ENCODE assay signal across 8 mouse cellular contexts in genomic region chr1:84695517-84696411, GRCm38 (mm10). TPM values are rescaled to one million over a fixed set of nuclear protein-coding genes. Genes with fewer than 3 reads are reported as not detected.
DNase-seq lines count a peak whose midpoint lies in the region; ATAC-seq and TF ChIP-seq lines count a peak whose summit lies in the region.

Gene Dner, minus strand, starts transcription at chr1:84696221.

- no peaks in the 10 kb centered on the region for H3K4me1 ChIP-seq in ES-Bruce4 (ENCODE audit: control insufficient read depth, insufficient read depth, low read length)
- H3K4me1 ChIP-seq in forebrain, embryonic 16.5 days (replicated peaks; ENCODE audit: control insufficient read depth, insufficient read depth, low read length), result peaks cover 17% of the 10 kb centered on the region
- peaks cover 3% of the 10 kb centered on the region; the same call in 1 of the 2 replicates for H3K4me1 ChIP-seq in liver, embryonic 16.5 days (ENCODE audit: control insufficient read depth, low read depth, low read length)
- peaks cover 40% of the 10 kb centered on the region for H3K4me1 ChIP-seq in neural tube, embryonic 13.5 days (replicated peaks)

- H3K4me2 ChIP-seq in forebrain, embryonic 16.5 days (ENCODE audit: low read length), result peak within 1 kb of the TSS; percentile 90
- peak within 1 kb of the TSS; percentile 53 for H3K4me2 ChIP-seq in liver, embryonic 16.5 days (ENCODE audit: low read depth, low read length)
- H3K4me2 ChIP-seq in neural tube, embryonic 13.5 days, result peak within 1 kb of the TSS; percentile 78

- no peaks in the 10 kb centered on the region for H3K27me3 ChIP-seq in ES-Bruce4 (ENCODE audit: control insufficient read depth, insufficient read depth, low read length, poor library complexity, severe bottlenecking)
- no peaks in the 10 kb centered on the region for H3K27me3 ChIP-seq in forebrain, embryonic 16.5 days (replicated peaks; ENCODE audit: control insufficient read depth, insufficient read depth, low read length)
- H3K27me3 ChIP-seq in liver, embryonic 16.5 days (ENCODE audit: control insufficient read depth, insufficient read depth, low read depth, low read length), result peaks cover 24% of the 10 kb centered on the region
- H3K27me3 ChIP-seq in neural tube, embryonic 13.5 days, result no peaks in the 10 kb centered on the region

- TF ChIP-seq CTCF in ES-Bruce4 (IDR thresholded peaks at IDR 0.05; ENCODE audit: low read depth, low read length), result peak; percentile 36

- peaks cover 4% of the 10 kb centered on the region; the same call in 1 of the 2 replicates for H3K9me3 ChIP-seq in ES-Bruce4 (replicated peaks; ENCODE audit: control insufficient read depth, insufficient read depth, low read length, poor library complexity, severe bottlenecking)
- no peaks in the 10 kb centered on the region for H3K9me3 ChIP-seq in forebrain, embryonic 16.5 days (ENCODE audit: control insufficient read depth, low read length)
- H3K9me3 ChIP-seq in liver, embryonic 16.5 days (replicated peaks; ENCODE audit: control insufficient read depth, low read length), result no peaks in the 10 kb centered on the region
- H3K9me3 ChIP-seq in neural tube, embryonic 13.5 days, result no peaks in the 10 kb centered on the region

- 0 out of 2 replicates have a peak within 1 kb of the TSS, but pooled peaks have one; percentile 9 for H3K9ac ChIP-seq in ES-Bruce4 (ENCODE audit: low read depth, poor library complexity, severe bottlenecking)
- peak within 1 kb of the TSS; percentile 98 for H3K9ac ChIP-seq in forebrain, embryonic 16.5 days (replicated peaks; ENCODE audit: low read depth, low read length)
- H3K9ac ChIP-seq in liver, embryonic 16.5 days (ENCODE audit: low read depth, low read length), result no peak within 1 kb of the TSS
- peak within 1 kb of the TSS; percentile 97 for H3K9ac ChIP-seq in neural tube, embryonic 13.5 days

- 0 out of 2 replicates have a peak, but pooled peaks have one; percentile 53 for TF ChIP-seq EP300 in ES-Bruce4 (IDR thresholded peaks at IDR 0.05; ENCODE audit: insufficient read depth, low read depth, low read length)

- peak; percentile 88 for ATAC-seq in forebrain, embryonic 16.5 days
- no peak; the same call in 1 of the 2 replicates for ATAC-seq in liver, embryonic 16.5 days (ENCODE audit: low read depth)
- ATAC-seq in neural tube, embryonic 13.5 days (ENCODE audit: low read depth), result peak; percentile 91

- no peaks in the 10 kb centered on the region for H3K36me3 ChIP-seq in ES-Bruce4 (ENCODE audit: control insufficient read depth, insufficient read depth, low read length, poor library complexity, severe bottlenecking)
- H3K36me3 ChIP-seq in forebrain, embryonic 16.5 days (ENCODE audit: control insufficient read depth, insufficient read depth), result no peaks in the 10 kb centered on the region
- H3K36me3 ChIP-seq in liver, embryonic 16.5 days (ENCODE audit: control insufficient read depth, insufficient read depth), result no peaks in the 10 kb centered on the region
- no peaks in the 10 kb centered on the region for H3K36me3 ChIP-seq in neural tube, embryonic 13.5 days

- no peak for TF ChIP-seq POLR2A in ES-Bruce4 (IDR thresholded peaks at IDR 0.05; ENCODE audit: insufficient read depth, low read length)

- peak within 1 kb of the TSS; percentile 73 for H3K4me3 ChIP-seq in ES-Bruce4 (ENCODE audit: low read depth, low read length)
- H3K4me3 ChIP-seq in forebrain, embryonic 16.5 days (replicated peaks; ENCODE audit: low read length), result peak within 1 kb of the TSS; percentile 92
- peak within 1 kb of the TSS; percentile 24; the same call in 1 of the 2 replicates for H3K4me3 ChIP-seq in liver, embryonic 16.5 days (ENCODE audit: low read depth, low read length)
- H3K4me3 ChIP-seq in neural tube, embryonic 13.5 days, result peak within 1 kb of the TSS; percentile 96

- DNase-seq in cerebellum, adult 11-12 months, result peak; percentile 56
- peak; percentile 77 to 86 for DNase-seq in heart, postnatal 14 days
- DNase-seq in kidney, postnatal 4 days, result peak; percentile 95 to 96
- DNase-seq in thymus, adult 18-20 months, result peak; percentile 7 to 10

- intact Hi-C loops in heart, postnatal 14 days (cut with DNase I), result no loop called here

- WGBS in forebrain, embryonic 16.5 days, result under 1% methylated on average over 74 of the region's 75 CpGs
- WGBS in liver, embryonic 16.5 days (ENCODE audit: insufficient replicate concordance), result under 1% methylated on average over 73 of the region's 75 CpGs
- WGBS in neural tube, embryonic 13.5 days, result under 1% methylated on average over 70 of the region's 75 CpGs

- no peak within 1 kb of the TSS for H3K27ac ChIP-seq in ES-Bruce4 (ENCODE audit: insufficient read depth, low read length)
- peak within 1 kb of the TSS; percentile 90 for H3K27ac ChIP-seq in forebrain, embryonic 16.5 days (ENCODE audit: low read length)
- H3K27ac ChIP-seq in liver, embryonic 16.5 days (ENCODE audit: low read length), result no peak within 1 kb of the TSS
- H3K27ac ChIP-seq in neural tube, embryonic 13.5 days (replicated peaks), result peak within 1 kb of the TSS; percentile 98

RNA-seq across cellular contexts. Expression of gene Dner, which starts in this region (rescaled TPM):
- polyA plus RNA-seq in ES-Bruce4 (2011; ENCODE audit: insufficient read depth, insufficient read length, low read depth, missing spikeins), result 9.5 and 9.7 TPM in 2 replicates
- polyA plus RNA-seq in forebrain, embryonic 16.5 days (2015; fragmentation: Nextera tagmentation; extraction: Ambion mirVana), result 175 and 200 TPM in 2 replicates
- total RNA-seq in heart, postnatal 14 days (2021), result under 1 TPM; 0.07 to 0.15 TPM
- 0.04 and 0.05 TPM in 2 replicates for polyA plus RNA-seq in liver, embryonic 16.5 days (2015; fragmentation: Nextera tagmentation; extraction: Ambion mirVana)
- polyA plus RNA-seq in neural tube, embryonic 13.5 days (2015; fragmentation: Nextera tagmentation; extraction: Ambion mirVana), result 250 and 258 TPM in 2 replicates

Comparison
In these comparisons a context has a peak if more than half of its experiments do, and no peak if none do; other contexts are left out.
1. RNA of gene Dner (polyA plus RNA-seq): 250 to 258 TPM in neural tube, embryonic 13.5 days and 175 to 200 TPM in forebrain, embryonic 16.5 days; 9.5 to 9.7 TPM in ES-Bruce4 and 0.04 to 0.05 TPM in liver, embryonic 16.5 days; every median in the first group is over 10 times any median in the second.
2. Peak in DNase-seq in heart, postnatal 14 days; RNA of the gene not detected or under 1 TPM.
3. H3K27ac ChIP-seq: peak in forebrain, embryonic 16.5 days (single experiment) and neural tube, embryonic 13.5 days (single experiment); none in ES-Bruce4 (single experiment) and liver, embryonic 16.5 days (single experiment).
4. H3K4me3 ChIP-seq: peak in every context shown above with its lines; median percentile 96 in neural tube, embryonic 13.5 days; 92 in forebrain, embryonic 16.5 days; 73 in ES-Bruce4; 24 in liver, embryonic 16.5 days.
5. DNase-seq: peak in every context shown above with its lines; median percentile 96 in kidney, postnatal 4 days; 82 in heart, postnatal 14 days; 56 in cerebellum, adult 11-12 months; 8 in thymus, adult 18-20 months.
6. Peak in every context shown above with its lines, with median percentiles within 50 percentile points of each other: H3K4me2 ChIP-seq.